Mouse (Mus musculus) neural tube, embryonic 13.5 days (tissue): ENCODE results near the gene Lsamp. TPM values are rescaled to one million over a fixed set of nuclear protein-coding genes. Genes with fewer than 3 reads are reported as not detected.

Experiments used
- ATAC-seq: fragments of 200-750 bp; cut with Nextera tagmentation; 2 replicates; pipeline ENCODE4 v1.8.0; 2017; ENCODE audit warnings: low read depth, mild to moderate bottlenecking, moderate TSS enrichment, moderate library complexity
- H3K27ac ChIP-seq: fragments of 300-500 bp; sonication (generic); replicated peaks from 2 replicates; pipeline ENCODE4 v1.5.1; 2015; ENCODE audit warnings: moderate library complexity, mild to moderate bottlenecking, inconsistent platforms
- H3K27me3 ChIP-seq: fragments of 300-500 bp; sonication (generic); 2 replicates; pipeline ENCODE4 v1.6.1; 2015; ENCODE audit warnings: mild to moderate bottlenecking, inconsistent platforms
- H3K36me3 ChIP-seq: fragments of 300-500 bp; sonication (generic); 2 replicates; pipeline ENCODE4 v1.6.1; 2015; ENCODE audit warnings: mild to moderate bottlenecking, inconsistent platforms
- H3K4me1 ChIP-seq: fragments of 300-500 bp; sonication (generic); replicated peaks from 2 replicates; pipeline ENCODE4 v1.6.1; 2015; ENCODE audit warnings: inconsistent platforms
- H3K4me2 ChIP-seq: fragments of 300-500 bp; sonication (generic); 2 replicates; pipeline ENCODE4 v1.6.1; 2015; ENCODE audit warnings: inconsistent platforms, mild to moderate bottlenecking, moderate library complexity
- H3K4me3 ChIP-seq: fragments of 300-500 bp; sonication (generic); 2 replicates; pipeline ENCODE4 v1.5.1; 2015; ENCODE audit warnings: mild to moderate bottlenecking, inconsistent platforms
- H3K9ac ChIP-seq: fragments of 300-500 bp; sonication (generic); 2 replicates; pipeline ENCODE4 v1.6.1; 2015; ENCODE audit warnings: moderate library complexity, mild to moderate bottlenecking, inconsistent platforms
- H3K9me3 ChIP-seq: fragments of 300-500 bp; sonication (generic); 2 replicates; pipeline ENCODE4 v1.6.1; 2016; ENCODE audit warnings: inconsistent platforms
- WGBS: fragments of 180-500 bp; shearing (Covaris S2); methylation state at CpG from one replicate; pipeline ENCODE4 v1.1.7; 2015; 5-methylcytosine and 5-hydroxymethylcytosine counted together
- polyA plus RNA-seq: library from polyadenylated mRNA; unstranded; fragments of >200 nt; fragmentation: Nextera tagmentation; extraction: Ambion mirVana; gene quantifications from 2 replicates; pipeline ENCODE4 v1.2.1, GENCODE M21; 2015

The Lsamp gene
- polyA plus RNA-seq, 1 experiment from 2014 or later: 56.5 TPM

DNA sequence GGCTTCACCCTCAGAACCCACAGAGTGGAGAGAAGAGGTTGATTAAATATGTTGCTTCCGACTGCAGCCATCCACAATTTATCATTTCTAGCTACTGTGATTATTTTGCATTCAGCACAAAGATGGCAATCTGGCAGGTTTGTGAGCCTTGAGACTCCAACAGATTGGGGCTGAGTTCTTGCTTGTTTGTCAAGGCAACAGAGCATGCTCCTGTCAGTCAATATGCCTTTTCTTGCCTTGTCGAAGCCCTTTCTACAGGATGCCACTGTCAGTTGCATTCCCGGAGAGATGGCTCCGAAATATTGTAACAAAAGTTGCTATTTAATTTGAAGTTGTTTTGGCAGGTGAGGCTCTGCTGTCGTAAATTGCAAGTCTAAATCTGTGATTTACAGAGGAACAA, 643.0 kb downstream of the Lsamp start:
- ATAC-seq: no peak
- Histone ChIP-seq H3K4me2 (no peak overlapping the region), H3K27me3 (no peaks in the 10 kb centered on the region), H3K9me3 (no peaks in the 10 kb centered on the region), H3K27ac (no peak overlapping the region), H3K9ac (no peak overlapping the region), H3K4me1 (no peaks in the 10 kb centered on the region), H3K36me3 (no peaks in the 10 kb centered on the region), H3K4me3 (no peak overlapping the region)
- WGBS: 82% methylated on average over 5 of the region's 5 CpGs

GRCm38 (mm10) chr16:40639621-40640371, 655.6 kb downstream of the Lsamp start:
- Histone ChIP-seq H3K36me3 (no peaks in the 10 kb centered on the region), H3K27ac (no peak overlapping the region), H3K4me2 (no peak overlapping the region), H3K27me3 (no peaks in the 10 kb centered on the region), H3K4me3 (no peak overlapping the region), H3K9me3 (no peaks in the 10 kb centered on the region), H3K4me1 (peaks cover 9% of the 10 kb centered on the region; the same call in 1 of the 2 replicates), H3K9ac (no peak overlapping the region)
- 48% methylated on average over 3 of the region's 3 CpGs for WGBS
- ATAC-seq: peak; percentile 96

GRCm38 (mm10) chr16:40652800-40653199, 668.6 kb downstream of the Lsamp start:
- Histone ChIP-seq H3K36me3 (no peaks in the 10 kb centered on the region), H3K4me1 (no peaks in the 10 kb centered on the region), H3K4me3 (no peak overlapping the region), H3K4me2 (no peak overlapping the region), H3K9ac (no peak overlapping the region), H3K9me3 (no peaks in the 10 kb centered on the region), H3K27me3 (no peaks in the 10 kb centered on the region), H3K27ac (no peak overlapping the region)
- WGBS: 85% methylated on average over 5 of the region's 5 CpGs
- ATAC-seq: no peak

- Histone ChIP-seq H3K4me1 (no peaks in the 10 kb centered on the region), H3K36me3 (no peaks in the 10 kb centered on the region), H3K4me2 (no peak overlapping the region), H3K4me3 (no peak overlapping the region), H3K27ac (no peak overlapping the region), H3K9ac (no peak overlapping the region), H3K27me3 (no peaks in the 10 kb centered on the region), H3K9me3 (no peaks in the 10 kb centered on the region)
- WGBS: 95% methylated on average over 1 of the region's 1 CpGs
- ATAC-seq: no peak
Observed at GRCm38 (mm10) chr16:40653508-40653907, 669.3 kb downstream of the Lsamp start.

- ATAC-seq: no peak
- H3K4me3 ChIP-seq: no peak overlapping the region
- H3K27ac ChIP-seq: no peak overlapping the region
- no peak overlapping the region for H3K9ac ChIP-seq
- H3K4me1 ChIP-seq: no peaks in the 10 kb centered on the region
- no peaks in the 10 kb centered on the region for H3K36me3 ChIP-seq
- no peaks in the 10 kb centered on the region for H3K9me3 ChIP-seq
- H3K27me3 ChIP-seq: no peaks in the 10 kb centered on the region
- 61% methylated on average over 5 of the region's 5 CpGs for WGBS
- H3K4me2 ChIP-seq: no peak overlapping the region
Observed at GRCm38 (mm10) chr16:40656347-40656746, 672.2 kb downstream of the Lsamp start.

- H3K4me2 ChIP-seq: no peak overlapping the region
- no peak for ATAC-seq
- H3K36me3 ChIP-seq: no peaks in the 10 kb centered on the region
- H3K4me3 ChIP-seq: no peak overlapping the region
- H3K9me3 ChIP-seq: no peaks in the 10 kb centered on the region
- no peak overlapping the region for H3K27ac ChIP-seq
- no peak overlapping the region for H3K9ac ChIP-seq
- 52% methylated on average over 6 of the region's 6 CpGs for WGBS
- H3K27me3 ChIP-seq: no peaks in the 10 kb centered on the region
- no peaks in the 10 kb centered on the region for H3K4me1 ChIP-seq
Observed at GRCm38 (mm10) chr16:40656871-40657270, 672.7 kb downstream of the Lsamp start.

GRCm38 (mm10) chr16:40685531-40685930, 701.4 kb downstream of the Lsamp start:
- H3K27me3 ChIP-seq: no peaks in the 10 kb centered on the region
- no peak overlapping the region for H3K4me2 ChIP-seq
- no peak for ATAC-seq
- H3K4me3 ChIP-seq: no peak overlapping the region
- H3K9me3 ChIP-seq: no peaks in the 10 kb centered on the region
- H3K4me1 ChIP-seq: no peaks in the 10 kb centered on the region
- no peak overlapping the region for H3K27ac ChIP-seq
- H3K36me3 ChIP-seq: no peaks in the 10 kb centered on the region
- no peak overlapping the region for H3K9ac ChIP-seq

- Histone ChIP-seq H3K36me3 (no peaks in the 10 kb centered on the region), H3K27me3 (no peaks in the 10 kb centered on the region), H3K9me3 (no peaks in the 10 kb centered on the region), H3K4me3 (no peak overlapping the region), H3K4me1 (peaks cover 7% of the 10 kb centered on the region; the same call in 1 of the 2 replicates), H3K4me2 (no peak overlapping the region), H3K27ac (no peak overlapping the region; the same call in 1 of the 2 replicates), H3K9ac (no peak overlapping the region)
- no peak for ATAC-seq
- 6% methylated on average over 2 of the region's 2 CpGs for WGBS
Observed at GRCm38 (mm10) chr16:40692292-40692691, 708.1 kb downstream of the Lsamp start.

- ATAC-seq: no peak
- H3K4me2 ChIP-seq: no peak overlapping the region
- H3K9me3 ChIP-seq: no peaks in the 10 kb centered on the region
- H3K27me3 ChIP-seq: no peaks in the 10 kb centered on the region
- no peak overlapping the region for H3K4me3 ChIP-seq
- H3K4me1 ChIP-seq: peaks cover 4% of the 10 kb centered on the region; the same call in 1 of the 2 replicates
- no peak overlapping the region for H3K9ac ChIP-seq
- H3K27ac ChIP-seq: no peak overlapping the region
- no peaks in the 10 kb centered on the region for H3K36me3 ChIP-seq
- 82% methylated on average over 3 of the region's 3 CpGs for WGBS
Observed at GRCm38 (mm10) chr16:40697253-40697652, 713.1 kb downstream of the Lsamp start.

DNA sequence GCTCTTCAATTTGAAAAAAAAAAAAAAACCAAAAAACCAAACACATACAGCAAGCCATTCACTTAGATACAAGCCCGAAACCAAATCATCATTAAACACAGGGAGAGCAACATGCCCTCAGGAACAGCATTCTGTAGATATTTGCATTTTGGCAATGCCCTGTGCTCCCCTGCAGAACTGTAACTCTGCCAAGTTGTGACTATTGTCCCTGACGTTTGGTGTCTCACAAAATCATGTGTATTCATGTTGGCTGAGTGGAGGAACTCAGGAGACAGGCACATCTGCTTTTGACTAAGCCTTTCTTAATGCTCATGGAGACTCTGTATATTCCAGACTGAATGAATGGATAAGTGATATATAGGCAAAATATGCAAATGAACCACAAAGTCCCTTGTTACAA, 724.4 kb downstream of the Lsamp start:
- Histone ChIP-seq H3K4me2 (no peak overlapping the region), H3K9me3 (no peaks in the 10 kb centered on the region), H3K36me3 (no peaks in the 10 kb centered on the region), H3K27ac (no peak overlapping the region), H3K27me3 (no peaks in the 10 kb centered on the region), H3K4me3 (no peak overlapping the region), H3K9ac (no peak overlapping the region), H3K4me1 (peaks cover 36% of the 10 kb centered on the region)
- 29% methylated on average over 2 of the region's 2 CpGs for WGBS
- ATAC-seq: peak; percentile 74; the same call in 1 of the 2 replicates

DNA sequence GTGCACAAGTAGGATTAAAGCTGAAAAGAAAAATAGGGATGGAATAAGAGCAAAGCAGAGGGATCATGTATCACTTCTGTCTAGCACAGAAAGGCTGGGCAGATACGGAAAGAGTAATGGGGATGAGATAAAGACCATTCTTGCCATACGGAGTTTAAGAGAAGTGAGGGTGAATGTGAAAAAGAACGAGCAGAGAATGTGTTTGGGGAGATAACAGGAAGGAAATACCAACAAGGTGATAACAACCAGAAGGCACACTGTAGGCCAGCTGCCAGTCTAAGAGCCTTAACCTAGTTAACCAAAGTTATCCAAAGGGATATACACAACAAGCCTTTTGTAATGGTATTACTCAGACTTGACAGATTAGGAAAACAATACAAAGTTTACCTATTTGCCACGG, 725.4 kb downstream of the Lsamp start:
- Histone ChIP-seq H3K27ac (no peak overlapping the region), H3K36me3 (no peaks in the 10 kb centered on the region), H3K9ac (no peak overlapping the region), H3K27me3 (no peaks in the 10 kb centered on the region), H3K4me3 (no peak overlapping the region), H3K9me3 (no peaks in the 10 kb centered on the region), H3K4me2 (no peak overlapping the region), H3K4me1 (peaks cover 36% of the 10 kb centered on the region)
- 58% methylated on average over 4 of the region's 4 CpGs for WGBS
- no peak for ATAC-seq

DNA sequence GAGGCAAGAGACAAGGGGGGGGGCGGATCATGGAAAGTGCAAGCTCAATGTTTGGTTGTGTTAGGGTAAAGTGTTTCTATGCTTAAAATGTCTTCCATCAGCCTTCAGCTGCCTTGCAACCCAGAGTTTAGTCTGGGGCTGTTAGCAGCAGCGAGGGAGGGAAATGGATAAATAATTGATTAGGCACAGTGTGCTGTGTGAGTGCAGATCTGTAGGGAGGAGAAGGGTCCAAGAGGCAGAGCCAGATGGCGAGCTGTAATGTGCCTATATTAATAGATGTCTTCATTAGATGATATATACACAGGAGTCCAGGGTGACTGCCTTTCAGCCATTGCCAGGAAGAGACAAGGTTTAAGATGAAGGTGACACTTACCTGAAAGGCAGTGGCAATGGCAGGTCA, 725.9 kb downstream of the Lsamp start:
- Histone ChIP-seq H3K4me1 (peaks cover 36% of the 10 kb centered on the region), H3K9me3 (no peaks in the 10 kb centered on the region), H3K4me2 (no peak overlapping the region), H3K4me3 (no peak overlapping the region), H3K36me3 (no peaks in the 10 kb centered on the region), H3K27ac (peak overlapping the region; percentile 20; the same call in 1 of the 2 replicates), H3K9ac (no peak overlapping the region), H3K27me3 (no peaks in the 10 kb centered on the region)
- ATAC-seq: peak; percentile 92
- whole genome bisulfite sequencing: 35% methylated on average over 3 of the region's 3 CpGs

DNA sequence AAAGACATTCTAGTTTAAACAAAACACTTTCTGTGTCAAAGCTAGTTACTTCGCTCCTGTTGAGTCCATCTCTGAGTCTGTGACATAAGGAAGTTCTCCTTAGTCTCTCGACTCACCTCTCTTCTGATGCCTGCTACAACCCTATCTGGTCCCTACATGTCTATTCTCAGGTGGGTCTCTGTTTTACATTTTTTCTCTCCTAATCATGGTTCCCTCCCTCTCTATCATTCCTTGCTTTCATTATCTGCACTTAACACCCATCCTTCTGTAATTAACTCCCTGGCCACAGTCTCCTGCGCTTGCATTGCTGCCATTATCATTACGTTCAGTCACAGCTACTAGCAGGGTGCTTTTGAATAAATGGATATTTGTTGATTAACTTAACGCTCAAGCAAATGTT, 726.3 kb downstream of the Lsamp start:
- no peak overlapping the region for H3K9ac ChIP-seq
- no peaks in the 10 kb centered on the region for H3K27me3 ChIP-seq
- H3K36me3 ChIP-seq: no peaks in the 10 kb centered on the region
- no peak overlapping the region for H3K4me2 ChIP-seq
- ATAC-seq: no peak
- H3K4me1 ChIP-seq: peaks cover 36% of the 10 kb centered on the region
- H3K27ac ChIP-seq: peak overlapping the region; percentile 20; the same call in 1 of the 2 replicates
- H3K4me3 ChIP-seq: no peak overlapping the region
- no peaks in the 10 kb centered on the region for H3K9me3 ChIP-seq
- WGBS: 49% methylated on average over 5 of the region's 5 CpGs
